Mouse (Mus musculus) left cerebral cortex, postnatal 10 days (tissue): ENCODE data around the gene Thyn1. TPM values are rescaled to one million over a fixed set of nuclear protein-coding genes. Genes with fewer than 3 reads are reported as not detected.
A peak's percentile ranks its signal among the peaks of the same experiment; 100 is the strongest.

Experiments
- DNase-seq, 2 experiments: peaks; one replicate each; pipeline ENCODE4 v3.0.0; 2021 to 2022; ENCODE audit warnings: low spot score in 2 of 2, mixed read lengths in 1 of 2; ENCODE audit errors: extremely low spot score in 1 of 2
- intact Hi-C: fragments of 180-260 bp; cut with DNase I; formaldehyde crosslinking; loops from one replicate; pipeline ENCODE4 v1.15.1; 2025
- total RNA-seq, 2 experiments: library from RNA; stranded (reverse); gene quantifications; 2 replicates each; pipeline ENCODE4 v1.2.3; 2021

Thyn1 gene
- total RNA-seq, 2 experiments from 2014 or later = 76.9 to 79.6 TPM

DNA sequence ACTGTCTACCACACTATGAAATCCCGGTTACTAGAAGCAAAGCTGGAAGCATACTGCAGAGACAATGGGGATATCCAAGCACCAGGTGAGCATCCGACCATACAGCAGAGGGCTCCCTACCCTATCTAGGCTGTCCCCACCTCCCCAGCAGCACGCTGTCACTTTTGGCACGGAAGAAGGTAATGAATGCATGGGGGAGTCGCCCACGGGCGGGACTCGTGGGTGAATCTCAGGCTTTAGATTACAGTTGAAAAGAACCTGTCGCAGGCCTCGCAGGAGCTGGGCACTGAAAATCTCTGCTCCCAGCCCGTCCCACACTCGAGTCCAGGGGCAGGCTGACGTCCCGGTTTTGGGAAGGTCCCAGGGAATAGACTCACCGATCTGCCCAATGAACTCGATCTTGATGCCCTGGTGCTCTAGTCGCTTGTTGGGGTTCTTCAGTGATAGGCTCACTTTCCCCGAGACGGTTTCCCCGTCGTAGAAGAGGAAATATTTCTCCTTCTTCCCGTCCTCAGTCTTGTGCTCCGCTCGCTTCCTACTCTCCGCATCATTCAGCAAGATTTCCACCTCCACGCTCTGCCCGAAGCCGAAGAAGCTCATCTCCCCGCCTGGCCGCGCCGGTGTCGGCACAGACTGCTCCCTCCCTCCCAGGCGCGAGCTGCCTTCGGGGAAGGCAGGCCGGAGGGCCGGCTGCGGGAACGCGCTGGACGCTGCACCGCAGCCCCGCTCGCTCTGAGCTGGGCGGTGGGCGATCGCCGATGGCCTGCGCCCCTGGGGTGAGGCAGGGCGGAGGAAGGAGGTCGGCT lies 29.7 kb downstream of the Thyn1 start:
- intact Hi-C loops = no loop called here
- DNase-seq = peak; percentile 41 to 53

DNA sequence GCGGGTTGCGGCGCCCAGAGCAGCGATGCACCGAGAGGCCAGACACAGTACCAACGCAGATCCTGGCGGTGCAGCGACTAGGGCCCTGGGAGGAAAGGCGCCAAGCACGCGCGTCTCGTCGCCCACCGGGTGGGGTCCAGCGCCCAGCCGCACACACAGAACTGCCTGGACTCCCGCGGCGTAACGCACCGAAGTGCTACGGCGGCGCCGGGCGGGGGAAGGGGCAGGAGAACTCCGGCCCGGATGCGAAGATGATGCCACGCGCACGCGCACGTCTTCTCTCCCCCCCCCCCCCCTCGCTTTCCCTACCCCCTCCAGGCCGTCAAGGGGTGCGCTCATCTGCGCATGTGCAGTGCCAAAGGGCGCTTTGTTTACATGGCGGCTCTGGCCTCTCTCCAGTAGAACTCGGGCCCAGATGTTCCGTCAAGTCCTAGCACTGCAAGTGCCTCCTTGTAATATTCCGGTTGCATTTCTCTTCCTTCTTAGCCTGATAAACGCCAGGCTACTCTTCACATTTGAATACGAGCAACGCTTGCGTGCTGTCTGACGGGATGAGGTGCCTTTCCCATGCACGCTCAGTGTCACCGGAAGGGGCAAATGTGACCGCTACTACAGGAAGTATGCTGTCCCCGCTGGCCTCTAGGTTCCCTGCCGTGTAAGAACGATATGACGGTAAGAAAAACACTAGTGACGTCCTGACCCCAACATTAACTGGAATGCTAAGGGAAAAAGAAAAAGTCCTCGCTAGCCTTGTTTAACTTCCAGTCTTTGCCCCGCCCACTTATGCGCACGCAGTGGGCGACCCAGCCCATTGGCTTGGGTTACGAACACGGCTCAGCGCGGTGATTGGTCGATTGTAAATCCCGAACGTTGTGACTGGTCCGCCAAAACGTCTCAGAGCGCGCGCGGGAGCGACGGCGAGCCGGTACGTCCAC lies 30.6 kb downstream of the Thyn1 start, which contains the start of the genes Vps26b and Ncapd3:
Vps26b (minus strand) TSS at position 238 of the 935 bp plus-strand sequence.
Ncapd3 (plus strand) TSS at position 348 of the 935 bp plus-strand sequence.
- peak; percentile 97 for DNase-seq
- intact Hi-C loops = no loop called here

GRCm38 (mm10) chr9:27030763-27031100 lies 31.2 kb downstream of the Thyn1 start:
- no peak for DNase-seq
- intact Hi-C loops = no loop called here

GRCm38 (mm10) chr9:27043892-27044291 lies 44.4 kb downstream of the Thyn1 start:
- intact Hi-C loops = no loop called here
- no peak for DNase-seq

DNA sequence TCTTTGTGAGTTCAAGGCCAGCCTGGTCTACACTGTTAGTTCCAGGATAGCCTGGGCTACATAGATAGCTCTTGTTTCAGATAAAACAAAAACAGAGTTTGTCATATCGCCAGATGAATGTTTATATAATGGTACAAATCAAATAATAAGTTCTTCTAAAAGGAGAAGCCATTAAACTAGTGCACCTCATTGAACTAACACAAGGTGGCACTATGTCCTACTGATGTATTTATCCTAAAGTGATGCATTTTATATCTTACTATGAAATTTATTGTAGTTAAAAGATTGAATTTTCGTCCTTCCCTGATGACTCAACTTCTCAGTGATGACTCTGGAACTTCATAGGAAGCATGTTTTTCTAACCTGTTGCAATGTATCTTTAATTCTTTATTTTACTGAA lies 50.0 kb downstream of the Thyn1 start:
- intact Hi-C loops = no loop called here
- no peak for DNase-seq

Other genes with a start within 250 kb of the Thyn1 start
- gene Glb1l2, start 193.2 kb upstream of the Thyn1 start, total RNA-seq = under 1 TPM; 0.21 to 0.97 TPM
- not detected for gene Glb1l3, start 138.8 kb upstream of the Thyn1 start, total RNA-seq
- gene Gm1110, start 76.6 kb upstream of the Thyn1 start, total RNA-seq = not detected
- gene Acad8, start 144 bp upstream of the Thyn1 start, total RNA-seq = 10 to 100 TPM; 27.1 to 29.1 TPM
- gene Vps26b, start 30.4 kb downstream of the Thyn1 start, total RNA-seq = 100 to 1,000 TPM; 117 to 119 TPM
- gene Ncapd3, start 30.5 kb downstream of the Thyn1 start, total RNA-seq = 10 to 100 TPM; 18.3 to 19.9 TPM
- 10 to 100 TPM; 20.1 to 24.9 TPM for gene Jam3, start 155.7 kb downstream of the Thyn1 start, total RNA-seq